Mouse (Mus musculus) C2C12 (cell line): ENCODE measurements at regions not wholly inside any gene's neighbourhood (a gene's known extent, or its start where the extent isn't known, plus 50 kb on each side); places are given as distances from the start of the nearest gene placed in this dataset.

Experiments
- H3K27me3 ChIP-seq: one replicate; pipeline ENCODE4 v1.6.1; 2011; ENCODE audit not compliant: control insufficient read depth, insufficient read depth, insufficient read length
- H3K36me3 ChIP-seq: one replicate; pipeline ENCODE4 v1.6.1; 2011; ENCODE audit not compliant: control insufficient read depth, insufficient read depth
- H3K4me3 ChIP-seq: one replicate; pipeline ENCODE4 v1.5.1; 2011; ENCODE audit warnings: mild to moderate bottlenecking, control low read depth; ENCODE audit not compliant: poor library complexity, insufficient read depth, severe bottlenecking
- H3K79me2 ChIP-seq: one replicate; pipeline ENCODE4 v1.6.1; 2011; ENCODE audit not compliant: control insufficient read depth, insufficient read depth
- H3K79me3 ChIP-seq: one replicate; pipeline ENCODE4 v1.6.1; 2011; ENCODE audit warnings: low read depth, control low read depth
- H3ac ChIP-seq: one replicate; pipeline ENCODE3; 2011; ENCODE audit warnings: low read depth; ENCODE audit not compliant: control insufficient read depth, insufficient read length
- CEBPB ChIP-seq: IDR thresholded peaks from one replicate; pipeline ENCODE4 v1.6.1; 2011; ENCODE audit warnings: low read depth, mild to moderate bottlenecking, control low read depth, moderate library complexity
- CTCF ChIP-seq: IDR thresholded peaks from one replicate; pipeline ENCODE4 v1.5.1; 2011; ENCODE audit not compliant: control insufficient read depth, insufficient read depth, insufficient read length
- FOSL1 ChIP-seq: IDR thresholded peaks from one replicate; pipeline ENCODE4 v1.8.0; 2011; ENCODE audit warnings: mild to moderate bottlenecking, low read length; ENCODE audit not compliant: poor library complexity, insufficient read depth, severe bottlenecking
- MAX ChIP-seq: IDR thresholded peaks from one replicate; pipeline ENCODE4 v1.6.1; 2011; ENCODE audit warnings: mild to moderate bottlenecking, control low read depth
- MYOD1 ChIP-seq: IDR thresholded peaks from one replicate; pipeline ENCODE4 v1.6.1; 2011; ENCODE audit warnings: low read depth; ENCODE audit not compliant: control insufficient read depth, insufficient read length
- MYOG ChIP-seq: IDR thresholded peaks from one replicate; pipeline ENCODE4 v1.6.1; 2011; ENCODE audit not compliant: control insufficient read depth, insufficient read length; ENCODE audit errors: extremely low read depth
- USF1 ChIP-seq: IDR thresholded peaks from one replicate; pipeline ENCODE4 v1.6.1; 2011; ENCODE audit warnings: low read depth, mild to moderate bottlenecking, control low read depth, moderate library complexity

DNA sequence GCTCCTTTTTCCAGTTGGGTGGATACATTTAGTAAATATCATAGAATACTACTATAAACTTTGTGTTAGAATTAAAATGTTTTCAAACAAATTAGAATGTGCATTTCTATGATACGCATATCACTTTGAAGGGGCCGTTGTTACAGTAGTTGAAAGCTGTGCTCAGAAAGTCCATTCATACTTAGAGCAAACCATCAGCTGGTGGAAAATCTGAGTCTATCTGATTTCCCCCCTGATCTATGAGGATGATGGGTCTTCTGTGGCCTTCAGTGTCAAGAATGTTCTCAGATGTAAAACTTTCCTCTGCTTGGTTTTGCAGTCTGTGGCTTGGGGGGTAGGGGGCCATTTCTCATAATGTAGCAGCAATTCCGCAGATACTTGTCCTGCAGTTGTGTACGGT lies 69.3 kb upstream of the Ednrb start:
- TF ChIP-seq CEBPB, result no peak
- TF ChIP-seq MYOG, result no peak
- no peak for TF ChIP-seq MAX
- TF ChIP-seq MYOD1, result no peak
- TF ChIP-seq FOSL1, result no peak
- TF ChIP-seq USF1, result no peak
- no peak for TF ChIP-seq CTCF
- Histone ChIP-seq H3K36me3 (no peaks in the 10 kb centered on the region), H3K4me3 (no peak overlapping the region), H3K79me3 (no peaks in the 10 kb centered on the region), H3K27me3 (no peaks in the 10 kb centered on the region), H3K79me2 (no peaks in the 10 kb centered on the region), H3ac (no peak overlapping the region)

DNA sequence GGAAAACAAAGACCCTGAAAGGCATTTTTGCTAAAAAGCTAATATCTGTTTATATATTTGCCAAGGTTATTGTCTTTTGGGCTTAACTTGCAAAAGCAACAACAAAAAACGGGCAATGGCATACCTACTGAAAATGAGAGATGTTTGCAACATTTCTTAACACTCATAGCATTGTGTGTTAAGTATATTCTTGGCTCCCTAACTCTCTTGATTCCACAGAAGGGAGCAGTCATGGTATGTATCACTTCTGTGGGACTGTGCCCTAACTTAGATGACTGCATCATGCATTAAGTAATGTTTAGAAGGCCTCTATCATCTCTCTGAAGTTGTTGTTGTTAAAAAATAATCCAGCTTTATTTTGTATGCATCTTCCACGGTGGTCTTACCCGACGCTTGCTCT lies 67.5 kb upstream of the Ednrb start:
- TF ChIP-seq CEBPB, result no peak
- no peak for TF ChIP-seq USF1
- TF ChIP-seq CTCF, result no peak
- TF ChIP-seq MYOG, result no peak
- TF ChIP-seq FOSL1, result no peak
- TF ChIP-seq MAX, result no peak
- no peak for TF ChIP-seq MYOD1
- Histone ChIP-seq H3K79me3 (no peaks in the 10 kb centered on the region), H3ac (no peak overlapping the region)

GRCm38 (mm10) chr14:103911280-103911679 lies 67.1 kb upstream of the Ednrb start:
- no peaks in the 10 kb centered on the region for H3K79me3 ChIP-seq
- H3K36me3 ChIP-seq, result no peaks in the 10 kb centered on the region
- H3K27me3 ChIP-seq, result no peaks in the 10 kb centered on the region
- TF ChIP-seq MYOG, result no peak
- TF ChIP-seq CTCF, result no peak
- no peak for TF ChIP-seq FOSL1
- no peak for TF ChIP-seq MAX
- TF ChIP-seq USF1, result no peak
- TF ChIP-seq CEBPB, result no peak
- TF ChIP-seq MYOD1, result no peak
- H3K79me2 ChIP-seq, result no peaks in the 10 kb centered on the region
- no peak overlapping the region for H3K4me3 ChIP-seq
- no peak overlapping the region for H3ac ChIP-seq

More for the DNA sequence above, 67.5 kb upstream of the Ednrb start:
- H3K36me3 ChIP-seq, result no peaks in the 10 kb centered on the region
- H3K79me2 ChIP-seq, result no peaks in the 10 kb centered on the region
- H3K27me3 ChIP-seq, result no peaks in the 10 kb centered on the region
- no peak overlapping the region for H3K4me3 ChIP-seq

DNA sequence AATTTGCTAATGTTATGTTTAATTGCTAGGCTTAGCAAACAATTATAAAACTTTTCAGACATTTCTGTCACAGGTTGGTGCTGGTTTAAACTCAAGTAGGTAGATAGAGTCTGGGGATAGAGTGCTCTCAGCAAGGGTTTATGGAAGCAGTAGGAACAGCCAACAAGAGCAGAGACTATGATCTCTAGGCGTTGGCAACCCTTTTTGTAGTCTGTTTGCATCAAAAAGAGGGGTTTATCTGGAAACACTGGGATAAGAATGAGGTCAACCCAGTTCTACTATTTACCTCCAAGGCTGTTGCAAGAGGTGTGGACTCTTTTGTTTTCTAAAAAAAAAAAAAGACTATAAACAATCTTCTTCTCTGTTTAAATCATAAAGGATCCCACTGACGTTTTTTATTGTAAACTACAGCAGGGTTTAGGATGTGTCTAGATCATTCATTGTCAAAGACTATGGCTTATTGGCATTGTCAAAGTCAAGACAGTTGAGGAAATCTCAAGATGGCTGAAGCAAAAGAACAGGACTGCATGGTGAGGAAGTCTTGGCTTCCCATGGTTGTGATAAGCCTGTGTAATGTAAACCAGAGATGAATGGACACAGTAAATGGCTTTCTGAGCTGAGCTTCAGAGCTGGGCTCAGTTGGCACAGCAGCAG lies 62.3 kb upstream of the Ednrb start:
- Histone ChIP-seq H3K79me2 (no peaks in the 10 kb centered on the region), H3K27me3 (no peaks in the 10 kb centered on the region), H3K79me3 (no peaks in the 10 kb centered on the region), H3K4me3 (no peak overlapping the region), H3K36me3 (no peaks in the 10 kb centered on the region), H3ac (no peak overlapping the region)
- TF ChIP-seq MAX, result no peak
- no peak for TF ChIP-seq FOSL1
- no peak for TF ChIP-seq MYOG
- no peak for TF ChIP-seq CEBPB
- TF ChIP-seq MYOD1, result no peak
- no peak for TF ChIP-seq CTCF

DNA sequence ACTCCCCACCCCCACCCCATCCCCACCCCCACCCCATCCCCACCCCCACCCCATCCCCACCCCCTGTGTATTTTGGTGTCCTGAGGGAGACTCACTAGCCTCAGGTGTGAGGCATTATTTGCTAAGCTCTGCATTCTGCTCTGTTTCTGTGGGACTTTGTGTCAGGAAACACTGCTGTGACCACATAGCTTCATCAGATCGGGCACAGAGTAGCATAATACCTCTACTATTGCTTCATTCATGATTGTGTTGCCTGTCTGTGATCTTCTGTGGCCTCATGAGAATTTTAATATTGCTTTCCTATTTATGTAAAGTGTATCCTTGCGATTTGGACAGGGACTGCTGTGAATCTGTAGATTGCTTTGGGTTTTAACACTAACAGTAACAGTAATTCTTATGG lies 56.6 kb upstream of the Ednrb start:
- Histone ChIP-seq H3K79me2 (no peaks in the 10 kb centered on the region), H3ac (no peak overlapping the region), H3K4me3 (no peak overlapping the region), H3K36me3 (no peaks in the 10 kb centered on the region), H3K79me3 (no peaks in the 10 kb centered on the region), H3K27me3 (no peaks in the 10 kb centered on the region)
- TF ChIP-seq MYOD1 (no peak), MYOG (no peak), FOSL1 (no peak), CEBPB (no peak), MAX (no peak), CTCF (no peak), USF1 (no peak)

DNA sequence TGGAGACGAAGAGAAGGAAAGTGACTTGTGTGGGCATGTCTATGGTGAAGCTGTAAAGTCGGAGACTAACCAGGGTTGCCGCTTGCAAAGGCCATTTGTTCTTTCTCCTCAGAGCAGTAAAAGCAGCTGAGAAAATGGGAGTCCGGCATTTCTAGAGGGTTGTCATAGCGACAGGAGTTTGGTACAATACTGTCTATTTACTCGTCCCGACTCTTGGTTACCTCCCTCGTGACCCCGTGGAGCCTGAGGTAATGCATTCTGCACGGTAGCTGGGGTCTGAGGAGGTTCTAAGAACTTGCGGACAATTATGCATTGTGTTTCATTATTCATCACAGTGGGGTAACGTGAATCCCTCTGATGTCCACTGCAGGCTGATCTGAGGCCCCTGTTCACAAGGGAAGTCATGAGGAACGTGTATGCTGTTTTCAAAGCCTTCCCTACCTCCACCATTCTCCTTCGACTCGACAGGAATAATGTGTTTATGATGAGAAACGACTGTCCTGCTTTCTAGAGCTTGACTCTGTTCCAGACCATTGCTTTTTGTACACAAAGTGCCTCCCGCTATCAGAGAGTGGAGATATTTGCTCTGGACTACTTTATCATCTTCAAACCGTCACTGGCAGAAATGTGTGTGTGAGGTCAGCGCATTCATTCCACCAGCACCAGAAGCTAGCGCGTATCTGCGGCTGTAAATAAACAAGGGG lies 55.1 kb upstream of the Ednrb start:
- H3K79me3 ChIP-seq, result no peaks in the 10 kb centered on the region
- TF ChIP-seq MAX (no peak), FOSL1 (no peak), USF1 (no peak), MYOG (no peak), CTCF (no peak), MYOD1 (no peak), CEBPB (no peak)
- H3K4me3 ChIP-seq, result no peak overlapping the region
- H3K36me3 ChIP-seq, result no peaks in the 10 kb centered on the region
- H3K27me3 ChIP-seq, result no peaks in the 10 kb centered on the region
- H3K79me2 ChIP-seq, result no peaks in the 10 kb centered on the region
- H3ac ChIP-seq, result no peak overlapping the region
